Mouse (Mus musculus) midbrain, embryonic 14.5 days (tissue): ENCODE data around the gene Ky. TPM values are rescaled to one million over a fixed set of nuclear protein-coding genes. Genes with fewer than 3 reads are reported as not detected.

Experiments
- ATAC-seq: fragments of 200-750 bp; cut with Nextera tagmentation; 2 replicates; pipeline ENCODE4 v1.8.0; 2017; ENCODE audit warnings: moderate number of reproducible peaks, moderate library complexity; ENCODE audit not compliant: low FRiP score, low TSS enrichment
- DNase-seq: peaks from one replicate; pipeline ENCODE4 v3.0.0-alpha.2; 2015
- H3K27ac ChIP-seq: fragments of 300-500 bp; sonication (generic); replicated peaks from 2 replicates; pipeline ENCODE4 v1.5.1; 2014; ENCODE audit warnings: mild to moderate bottlenecking, low read depth, low read length, moderate library complexity
- H3K27me3 ChIP-seq: fragments of 300-500 bp; sonication (generic); 2 replicates; pipeline ENCODE4 v1.6.1; 2014; ENCODE audit warnings: low read length, control low read depth, mixed read lengths; ENCODE audit not compliant: control insufficient read depth, insufficient read depth
- H3K36me3 ChIP-seq: fragments of 300-500 bp; sonication (generic); 2 replicates; pipeline ENCODE4 v1.6.1; 2014; ENCODE audit warnings: low read length, control low read depth; ENCODE audit not compliant: control insufficient read depth, insufficient read depth
- H3K4me1 ChIP-seq: fragments of 300-500 bp; sonication (generic); 2 replicates; pipeline ENCODE4 v1.6.1; 2014; ENCODE audit warnings: mild to moderate bottlenecking, antibody characterized with exemption, low read length, control low read depth; ENCODE audit not compliant: control insufficient read depth, insufficient read depth
- H3K4me2 ChIP-seq: fragments of 300-500 bp; sonication (generic); 2 replicates; pipeline ENCODE4 v1.6.1; 2014; ENCODE audit warnings: mild to moderate bottlenecking, low read length, moderate library complexity
- H3K4me3 ChIP-seq: fragments of 300-500 bp; sonication (generic); replicated peaks from 2 replicates; pipeline ENCODE4 v1.5.1; 2014; ENCODE audit warnings: low read depth, low read length
- H3K9ac ChIP-seq: fragments of 300-500 bp; sonication (generic); replicated peaks from 2 replicates; pipeline ENCODE4 v1.6.1; 2014; ENCODE audit warnings: mild to moderate bottlenecking, low read length, moderate library complexity
- H3K9me3 ChIP-seq: fragments of 300-500 bp; sonication (generic); 2 replicates; pipeline ENCODE4 v1.6.1; 2016; ENCODE audit warnings: low read length, control low read depth, mixed read lengths; ENCODE audit not compliant: control insufficient read depth
- WGBS: fragments of 180-500 bp; shearing (Covaris S2); extraction: QIAGEN DNeasy Blood & Tissue Kit; methylation state at CpG from one replicate; pipeline ENCODE4 v1.1.7; 2014; 5-methylcytosine and 5-hydroxymethylcytosine counted together
- polyA plus RNA-seq: library from polyadenylated mRNA; unstranded; fragments of >200 nt; fragmentation: Nextera tagmentation; extraction: Ambion mirVana; gene quantifications from 2 replicates; pipeline ENCODE4 v1.2.1, GENCODE M21; 2014

Gene Ky
- polyA plus RNA-seq, 1 experiment from 2014 or later = 0.54 TPM

DNA sequence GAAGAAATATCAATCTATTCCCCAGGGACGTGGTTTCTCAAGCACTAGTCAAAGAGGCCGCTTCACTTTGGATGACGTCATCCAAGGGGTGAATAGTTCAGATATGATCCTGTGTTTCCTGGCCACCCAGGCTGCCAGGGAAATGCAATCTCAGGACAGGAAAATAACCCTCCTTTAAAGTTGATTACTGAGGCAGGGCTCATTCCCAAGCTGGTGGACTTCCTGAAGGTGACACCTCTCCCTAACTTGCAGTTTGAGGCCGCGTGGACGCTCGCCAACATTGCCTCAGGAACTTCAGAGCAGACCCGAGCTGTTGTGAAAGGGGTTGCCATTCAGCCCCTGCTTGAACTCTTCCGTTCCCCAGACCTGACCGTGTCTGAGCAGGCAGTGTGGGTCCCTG, 46.2 kb downstream of the Ky start:
- no peaks in the 10 kb centered on the region for H3K9me3 ChIP-seq
- H3K27me3 ChIP-seq = peaks cover 3% of the 10 kb centered on the region; the same call in 1 of the 2 replicates
- H3K9ac ChIP-seq = no peak overlapping the region
- WGBS = 87% methylated on average over 10 of the region's 10 CpGs
- H3K4me3 ChIP-seq = no peak overlapping the region
- ATAC-seq = no peak
- no peak overlapping the region for H3K4me2 ChIP-seq
- H3K27ac ChIP-seq = no peak overlapping the region
- H3K36me3 ChIP-seq = no peaks in the 10 kb centered on the region
- H3K4me1 ChIP-seq = peaks cover 4% of the 10 kb centered on the region
- no peak for DNase-seq

DNA sequence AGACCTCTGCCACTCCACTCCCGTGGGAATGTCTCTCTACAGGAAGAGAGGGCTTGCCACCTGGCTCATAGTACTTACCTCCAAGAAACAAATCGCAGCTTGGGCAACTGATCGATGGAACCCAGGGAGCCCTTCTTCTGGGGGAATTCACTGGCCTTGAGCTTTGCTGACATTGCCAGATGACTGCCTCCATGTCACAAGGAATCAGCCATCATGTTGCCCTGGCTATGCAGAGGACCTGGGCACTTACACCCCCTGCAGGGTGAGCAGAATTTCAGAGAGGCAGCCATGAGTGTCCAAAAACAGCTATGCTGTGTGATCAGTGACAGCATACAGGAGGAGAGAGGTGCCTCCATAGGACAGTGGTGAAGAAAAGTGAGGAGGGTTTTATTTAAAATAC, 48.2 kb downstream of the Ky start:
- no peak overlapping the region for H3K4me3 ChIP-seq

DNA sequence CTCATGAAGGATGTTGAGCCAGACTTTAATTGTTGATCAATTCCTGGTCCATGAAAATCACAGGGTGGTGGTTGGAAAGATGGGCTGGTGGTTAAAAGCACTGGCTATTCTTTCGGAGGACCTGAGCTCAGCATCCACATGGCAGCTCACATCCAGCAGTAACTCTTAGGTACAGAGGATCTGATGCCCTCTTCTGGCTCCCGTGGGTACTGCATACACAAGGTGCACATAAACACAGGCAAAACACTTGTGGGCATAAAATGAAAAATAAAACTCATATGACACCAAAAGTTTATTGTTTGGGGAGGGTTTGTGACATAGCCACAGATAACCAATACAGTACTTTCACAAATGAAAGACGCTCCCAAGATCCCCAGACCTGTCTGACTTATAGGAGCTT, 52.9 kb downstream of the Ky start:
- no peaks in the 10 kb centered on the region for H3K9me3 ChIP-seq
- no peak overlapping the region for H3K4me3 ChIP-seq
- no peak overlapping the region for H3K27ac ChIP-seq
- no peaks in the 10 kb centered on the region for H3K36me3 ChIP-seq
- ATAC-seq (no peak), DNase-seq (no peak)
- H3K4me1 ChIP-seq = no peaks in the 10 kb centered on the region
- H3K4me2 ChIP-seq = no peak overlapping the region
- H3K27me3 ChIP-seq = no peaks in the 10 kb centered on the region
- no peak overlapping the region for H3K9ac ChIP-seq
- 92% methylated on average over 3 of the region's 3 CpGs for WGBS

More for the DNA sequence above, 48.2 kb downstream of the Ky start:
- ATAC-seq (no peak), DNase-seq (no peak)
- no peaks in the 10 kb centered on the region for H3K9me3 ChIP-seq
- H3K9ac ChIP-seq = no peak overlapping the region
- WGBS = 84% methylated on average over 3 of the region's 3 CpGs
- no peaks in the 10 kb centered on the region for H3K27me3 ChIP-seq
- no peak overlapping the region for H3K27ac ChIP-seq
- no peaks in the 10 kb centered on the region for H3K36me3 ChIP-seq
- H3K4me2 ChIP-seq = no peak overlapping the region
- no peaks in the 10 kb centered on the region for H3K4me1 ChIP-seq

DNA sequence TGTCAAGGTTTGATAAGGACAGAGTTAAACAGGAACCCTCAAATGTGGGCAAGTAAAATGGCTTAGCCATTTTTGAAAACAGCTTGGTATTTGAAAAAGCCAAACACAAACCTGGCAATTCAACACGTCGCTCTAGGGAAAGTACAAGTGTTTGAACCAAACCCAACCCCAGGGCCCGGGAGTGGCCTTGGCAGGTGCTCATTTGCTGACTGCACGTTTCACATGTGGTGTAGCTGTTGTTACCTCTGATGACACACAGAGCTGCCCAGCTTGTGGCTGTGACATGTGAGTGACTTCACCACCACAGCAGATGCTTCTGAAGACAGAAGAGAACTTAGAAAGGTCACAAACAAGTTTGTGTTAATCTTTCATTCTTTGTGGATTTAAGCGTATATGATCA, 67.3 kb downstream of the Ky start:
- Histone ChIP-seq H3K36me3 (no peaks in the 10 kb centered on the region), H3K27ac (no peak overlapping the region), H3K4me1 (no peaks in the 10 kb centered on the region), H3K9ac (no peak overlapping the region), H3K4me2 (no peak overlapping the region), H3K4me3 (no peak overlapping the region), H3K27me3 (no peaks in the 10 kb centered on the region), H3K9me3 (no peaks in the 10 kb centered on the region)
- DNase-seq (no peak), ATAC-seq (no peak)
- WGBS = 87% methylated on average over 5 of the region's 5 CpGs

DNA sequence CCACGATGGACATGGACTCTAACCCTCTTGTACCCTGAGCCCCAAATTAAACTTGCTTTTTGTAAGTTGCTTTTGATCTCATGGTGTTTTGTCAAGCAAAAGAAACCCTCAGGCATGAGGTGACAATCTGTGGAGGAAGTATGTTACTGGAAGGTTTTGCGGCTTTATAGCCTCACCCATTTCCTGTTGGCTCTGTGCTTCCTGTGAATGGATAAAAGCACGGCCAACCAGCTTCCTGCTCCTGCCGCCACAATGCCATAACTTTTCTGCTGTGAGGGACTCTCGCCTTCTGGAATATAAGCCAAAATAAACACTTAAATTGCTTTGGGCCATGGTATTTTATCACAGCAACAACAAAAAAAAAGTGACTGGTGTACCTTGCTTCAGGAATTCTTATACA, 71.9 kb downstream of the Ky start:
- no peaks in the 10 kb centered on the region for H3K4me1 ChIP-seq
- H3K9ac ChIP-seq = no peak overlapping the region
- no peaks in the 10 kb centered on the region for H3K36me3 ChIP-seq
- H3K27me3 ChIP-seq = no peaks in the 10 kb centered on the region
- ATAC-seq (no peak), DNase-seq (no peak)
- H3K9me3 ChIP-seq = no peaks in the 10 kb centered on the region
- H3K27ac ChIP-seq = no peak overlapping the region
- H3K4me3 ChIP-seq = no peak overlapping the region
- whole genome bisulfite sequencing = 90% methylated on average over 5 of the region's 5 CpGs
- no peak overlapping the region for H3K4me2 ChIP-seq

DNA sequence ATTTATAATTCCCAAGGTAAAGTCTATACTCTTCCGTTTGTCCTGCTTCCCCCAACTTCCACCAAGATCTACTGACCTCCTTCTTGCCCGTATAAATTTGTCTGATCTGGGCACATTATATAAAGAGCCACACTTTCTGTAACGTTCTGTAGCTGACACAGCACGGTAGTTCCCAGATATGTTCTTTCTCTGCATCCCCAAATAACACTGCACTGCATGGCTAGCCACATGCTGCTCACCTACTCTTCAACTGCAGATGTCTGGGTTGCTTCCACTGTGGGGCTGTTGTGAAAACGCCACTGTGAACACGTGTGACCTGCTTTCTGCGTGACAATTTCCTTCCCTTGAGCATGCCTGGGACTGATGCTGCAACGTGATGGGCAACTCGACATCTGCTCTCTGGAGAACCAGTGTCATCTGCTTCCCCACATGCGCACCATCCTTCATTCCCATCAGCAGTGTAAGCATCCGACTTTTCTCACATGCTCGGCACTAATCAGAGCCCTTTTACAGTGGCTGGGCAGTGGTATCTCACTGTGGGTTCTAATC, 76.4 kb downstream of the Ky start:
- 80% methylated on average over 12 of the region's 12 CpGs for WGBS
- Histone ChIP-seq H3K4me3 (no peak overlapping the region), H3K9ac (no peak overlapping the region), H3K36me3 (peaks cover 24% of the 10 kb centered on the region), H3K4me1 (no peaks in the 10 kb centered on the region), H3K27ac (no peak overlapping the region), H3K27me3 (no peaks in the 10 kb centered on the region), H3K9me3 (no peaks in the 10 kb centered on the region), H3K4me2 (no peak overlapping the region)
- DNase-seq (no peak), ATAC-seq (no peak)

DNA sequence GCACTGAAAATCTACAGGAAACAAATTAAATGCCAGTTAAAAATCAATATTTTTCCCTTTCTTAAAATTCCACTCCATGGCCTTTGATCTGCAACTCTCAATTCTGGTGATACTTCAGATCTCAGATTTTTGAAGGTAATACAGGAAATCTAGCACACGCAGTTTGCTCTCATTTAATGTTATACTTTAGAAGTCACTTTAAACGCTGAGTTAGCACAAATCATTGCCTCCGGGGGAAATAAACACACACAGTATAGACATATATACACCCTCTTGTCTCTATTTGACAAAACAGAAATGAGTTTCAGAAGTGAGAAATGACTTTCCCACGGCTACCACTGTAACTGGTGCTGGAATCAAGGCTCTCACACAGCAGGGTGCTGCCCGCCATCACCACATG, 81.8 kb downstream of the Ky start:
- H3K4me2 ChIP-seq = no peak overlapping the region
- no peak overlapping the region for H3K27ac ChIP-seq
- WGBS = 80% methylated on average over 5 of the region's 5 CpGs
- peaks cover 36% of the 10 kb centered on the region for H3K36me3 ChIP-seq
- no peak for ATAC-seq
- H3K9ac ChIP-seq = no peak overlapping the region
- DNase-seq = no peak
- H3K4me1 ChIP-seq = no peaks in the 10 kb centered on the region
- no peaks in the 10 kb centered on the region for H3K9me3 ChIP-seq
- H3K4me3 ChIP-seq = no peak overlapping the region
- H3K27me3 ChIP-seq = no peaks in the 10 kb centered on the region

DNA sequence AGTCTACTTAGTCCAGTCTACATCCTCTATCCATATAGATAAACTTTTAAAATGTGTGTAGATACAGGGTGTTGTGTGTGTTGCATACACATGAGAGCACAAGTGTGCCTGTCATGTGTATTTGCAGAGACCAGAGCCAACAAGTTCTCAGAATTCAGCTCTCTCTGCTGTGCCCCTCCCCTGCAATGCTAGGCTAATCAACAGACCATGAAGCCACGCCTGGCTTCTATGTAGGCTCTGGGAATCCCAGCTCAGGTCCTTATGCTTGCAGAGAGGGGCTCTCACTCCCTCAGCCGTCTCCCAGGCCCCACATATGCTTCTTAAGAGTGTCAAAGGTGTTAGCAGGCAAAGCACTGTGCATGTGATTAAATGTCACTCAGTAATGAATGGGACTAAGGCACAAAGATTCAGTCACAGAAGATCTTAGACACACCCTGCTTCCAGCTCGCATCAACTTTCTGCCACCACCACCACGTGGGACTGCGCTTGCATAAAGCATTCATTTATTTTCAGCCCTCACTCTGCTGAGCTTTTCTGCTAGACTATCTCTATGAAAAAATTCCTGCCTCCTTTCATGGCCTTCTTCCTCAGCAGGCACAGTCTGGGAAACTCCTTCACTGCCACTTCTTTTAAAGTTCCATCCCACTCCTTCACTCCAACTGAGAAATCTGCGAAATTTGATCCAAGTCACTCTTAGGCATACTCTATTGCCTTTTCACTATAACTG, 89.3 kb downstream of the Ky start:
- ATAC-seq = no peak
- Histone ChIP-seq H3K4me3 (no peak overlapping the region), H3K9me3 (no peaks in the 10 kb centered on the region), H3K27ac (no peak overlapping the region), H3K27me3 (no peaks in the 10 kb centered on the region), H3K36me3 (peaks cover 44% of the 10 kb centered on the region), H3K9ac (no peak overlapping the region), H3K4me2 (no peak overlapping the region), H3K4me1 (no peaks in the 10 kb centered on the region)
- no peak for DNase-seq
- WGBS = 28% methylated on average over 6 of the region's 6 CpGs
